Mouse (Mus musculus): ENCODE results near the gene Slc37a2. TPM values are rescaled to one million over a fixed set of nuclear protein-coding genes. Genes with fewer than 3 reads are reported as not detected.

Gene Slc37a2
- polyA plus RNA-seq, 1 experiment: 2.6 TPM

DNA sequence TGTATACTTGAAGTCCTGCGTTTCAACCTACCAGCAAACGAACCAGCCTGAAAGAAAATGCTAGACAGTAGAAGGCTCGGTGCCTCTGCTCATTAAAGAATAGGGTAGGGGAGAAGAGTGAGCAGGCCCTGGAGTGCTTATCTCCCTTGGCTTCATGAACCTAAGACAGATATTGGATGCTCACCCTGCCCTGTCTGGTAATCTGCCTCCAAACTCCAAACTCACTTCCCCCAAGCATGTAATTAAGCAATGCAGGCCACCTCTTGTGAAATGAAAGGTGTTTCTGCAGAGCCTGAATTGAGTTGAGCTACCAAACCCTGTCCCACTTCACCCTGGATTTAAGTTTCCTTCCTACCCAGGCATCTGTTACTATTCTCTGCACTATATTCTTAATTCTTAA lies 12.8 kb downstream of the Slc37a2 start:
- WGBS: 94% methylated on average over 3 of the region's 3 CpGs
- no peaks in the 10 kb centered on the region for H3K36me3 ChIP-seq (ENCODE audit: control insufficient read depth, insufficient read depth, low read length)
- H3K4me3 ChIP-seq (ENCODE audit: insufficient read depth, low read depth, low read length): no peak overlapping the region
- DNase-seq: no peak
- no peak overlapping the region for H3K27ac ChIP-seq (ENCODE audit: insufficient read depth, low read depth, low read length)
- TF ChIP-seq POLR2A (IDR thresholded peaks at IDR 0.05; ENCODE audit: low read depth, low read length): no peak
- TF ChIP-seq CTCF (conservative IDR thresholded peaks at IDR 0.05; ENCODE audit: insufficient read depth, insufficient read length, low read depth, low read length): no peak
- H3K4me1 ChIP-seq (ENCODE audit: control insufficient read depth, insufficient read depth, low read length): no peaks in the 10 kb centered on the region
- no peaks in the 10 kb centered on the region for H3K27me3 ChIP-seq (replicated peaks; ENCODE audit: control insufficient read depth, insufficient read depth, low read length)

DNA sequence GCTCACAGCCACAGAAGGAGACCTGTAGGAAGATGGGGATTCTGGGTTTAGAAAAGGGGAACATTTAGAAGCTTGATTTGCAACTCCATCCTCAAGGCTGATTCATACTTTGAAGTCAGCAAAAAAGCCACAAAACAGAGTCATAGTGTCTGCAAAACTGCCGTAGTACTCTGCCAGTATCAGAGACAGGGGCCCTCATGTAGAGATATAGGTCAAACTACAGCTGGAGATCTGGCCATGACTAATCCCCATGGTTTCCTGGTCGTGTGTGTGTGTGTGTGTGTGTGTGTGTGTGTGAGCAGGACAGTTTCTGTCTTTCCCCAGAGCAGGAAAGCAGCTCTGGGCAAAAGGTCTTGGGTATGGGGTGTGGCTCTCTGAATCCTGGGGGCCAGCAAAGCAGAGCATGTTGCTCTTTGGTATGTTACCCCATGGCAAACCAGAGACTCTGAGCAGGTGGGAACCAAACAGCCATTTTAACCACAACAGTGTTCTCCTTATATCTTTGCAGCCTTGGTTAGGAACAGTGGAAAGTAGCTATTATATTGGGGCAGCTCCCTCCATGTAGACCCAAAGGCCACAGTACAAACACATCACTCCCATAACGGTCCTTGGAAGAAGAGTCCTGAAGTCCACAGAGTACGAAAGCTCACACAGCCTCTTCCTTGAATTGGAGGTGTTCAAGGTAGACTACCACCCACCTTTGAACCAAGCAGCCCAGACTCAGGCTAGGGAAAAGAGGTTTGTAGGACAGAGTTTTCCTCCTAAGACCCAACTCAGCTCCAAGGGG lies 19.4 kb downstream of the Slc37a2 start:
- DNase-seq: no peak
- TF ChIP-seq CTCF (conservative IDR thresholded peaks at IDR 0.05; ENCODE audit: insufficient read depth, insufficient read length, low read depth, low read length) (no peak), POLR2A (IDR thresholded peaks at IDR 0.05; ENCODE audit: low read depth, low read length) (no peak)
- Histone ChIP-seq H3K4me3 (ENCODE audit: insufficient read depth, low read depth, low read length) (no peak overlapping the region), H3K36me3 (ENCODE audit: control insufficient read depth, insufficient read depth, low read length) (no peaks in the 10 kb centered on the region), H3K27ac (ENCODE audit: insufficient read depth, low read depth, low read length) (no peak overlapping the region), H3K4me1 (ENCODE audit: control insufficient read depth, insufficient read depth, low read length) (no peaks in the 10 kb centered on the region), H3K27me3 (replicated peaks; ENCODE audit: control insufficient read depth, insufficient read depth, low read length) (no peaks in the 10 kb centered on the region)
- 68% methylated on average over 4 of the region's 4 CpGs for WGBS

DNA sequence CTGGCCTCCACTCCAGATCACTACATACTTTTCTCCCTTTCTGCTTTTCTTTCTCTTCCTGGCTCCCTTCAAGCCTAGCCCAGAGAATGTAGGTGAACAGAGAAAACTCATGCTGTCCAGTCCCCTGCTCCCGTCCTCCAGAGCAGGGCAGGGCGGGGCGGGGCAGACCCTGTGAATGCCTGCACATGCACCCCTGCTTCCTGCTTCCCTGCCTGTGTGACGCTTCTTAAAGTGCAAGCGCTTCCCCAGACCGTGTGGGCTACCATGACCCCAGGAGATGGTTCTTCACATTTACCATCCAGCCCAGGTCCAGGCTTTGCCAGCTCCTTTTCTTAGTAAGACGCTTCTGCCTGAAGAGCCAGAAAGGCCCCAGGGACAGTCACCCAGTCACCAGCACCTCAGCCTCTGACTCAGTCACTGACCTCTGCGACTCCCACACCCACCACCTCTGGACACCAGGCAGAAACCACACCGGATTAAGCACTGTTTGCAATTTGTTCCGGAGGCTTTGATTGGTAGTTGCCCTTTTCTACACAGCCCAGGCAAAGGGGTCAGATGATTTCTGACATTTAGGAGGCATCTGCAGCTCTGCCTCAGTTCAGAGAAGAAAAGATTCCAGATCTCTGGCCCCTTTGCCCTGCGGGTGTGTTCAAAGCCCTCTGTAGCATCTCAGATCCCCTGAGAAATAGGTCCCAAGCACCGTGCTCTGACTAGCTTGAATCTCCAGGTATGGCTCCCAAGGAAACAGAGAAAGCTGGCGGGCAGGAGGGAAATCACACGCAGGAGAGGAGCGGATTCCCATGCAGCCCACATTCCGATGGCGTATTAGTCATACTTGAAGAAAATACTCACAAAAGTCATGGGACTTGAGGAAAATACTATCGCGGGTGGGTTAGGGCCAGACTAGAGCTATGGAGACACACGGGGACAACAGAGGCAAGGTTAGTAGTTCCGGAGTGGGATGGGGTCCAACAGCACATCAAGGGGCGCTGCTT lies 23.0 kb downstream of the Slc37a2 start:
- Histone ChIP-seq H3K27ac (ENCODE audit: insufficient read depth, low read depth, low read length) (no peak overlapping the region), H3K4me1 (ENCODE audit: control insufficient read depth, insufficient read depth, low read length) (no peaks in the 10 kb centered on the region), H3K27me3 (replicated peaks; ENCODE audit: control insufficient read depth, insufficient read depth, low read length) (no peaks in the 10 kb centered on the region), H3K4me3 (ENCODE audit: insufficient read depth, low read depth, low read length) (no peak overlapping the region), H3K36me3 (ENCODE audit: control insufficient read depth, insufficient read depth, low read length) (no peaks in the 10 kb centered on the region)
- no peak for TF ChIP-seq CTCF (conservative IDR thresholded peaks at IDR 0.05; ENCODE audit: insufficient read depth, insufficient read length, low read depth, low read length)
- no peak for TF ChIP-seq POLR2A (IDR thresholded peaks at IDR 0.05; ENCODE audit: low read depth, low read length)
- no peak for DNase-seq
- 81% methylated on average over 22 of the region's 22 CpGs for WGBS

DNA sequence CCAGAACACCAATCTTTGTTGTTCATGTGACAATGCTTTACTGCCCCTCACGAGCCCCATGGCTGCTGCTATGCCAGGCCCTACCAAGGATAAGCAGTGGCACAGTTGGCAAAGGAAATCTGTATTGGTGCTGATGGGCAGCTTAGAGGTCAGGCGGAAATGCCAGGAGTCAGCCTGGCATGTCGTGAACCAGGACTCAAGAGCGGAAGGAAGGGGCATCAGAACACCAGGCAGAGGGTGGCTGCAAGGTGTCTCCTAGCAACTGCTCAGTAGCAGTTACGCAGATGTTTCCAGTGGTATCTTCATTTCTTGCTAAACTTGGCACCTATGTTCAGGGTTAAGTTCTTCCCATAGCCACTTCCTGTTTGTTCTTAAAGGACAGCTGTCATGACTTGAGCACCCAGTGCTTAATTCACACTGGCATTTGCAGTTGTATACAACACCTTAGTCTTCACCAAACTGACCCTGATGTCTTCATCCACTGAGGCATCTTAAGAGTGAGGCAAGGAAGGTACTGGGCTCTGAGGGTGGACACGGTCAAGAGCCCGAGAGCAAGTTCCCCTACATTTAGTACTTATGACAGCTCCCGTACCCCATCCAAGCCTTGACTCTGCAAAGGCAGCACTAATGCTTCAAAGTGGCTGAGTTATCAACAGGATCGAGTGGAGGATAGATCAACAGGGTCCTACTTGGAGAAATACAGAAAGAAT lies 24.9 kb downstream of the Slc37a2 start:
- H3K4me3 ChIP-seq (ENCODE audit: insufficient read depth, low read depth, low read length): no peak overlapping the region
- TF ChIP-seq CTCF (conservative IDR thresholded peaks at IDR 0.05; ENCODE audit: insufficient read depth, insufficient read length, low read depth, low read length) (no peak), POLR2A (IDR thresholded peaks at IDR 0.05; ENCODE audit: low read depth, low read length) (no peak)
- H3K27me3 ChIP-seq (replicated peaks; ENCODE audit: control insufficient read depth, insufficient read depth, low read length): no peaks in the 10 kb centered on the region
- 92% methylated on average over 9 of the region's 9 CpGs for WGBS
- no peaks in the 10 kb centered on the region for H3K4me1 ChIP-seq (ENCODE audit: control insufficient read depth, insufficient read depth, low read length)
- DNase-seq: no peak
- H3K36me3 ChIP-seq (ENCODE audit: control insufficient read depth, insufficient read depth, low read length): no peaks in the 10 kb centered on the region
- no peak overlapping the region for H3K27ac ChIP-seq (ENCODE audit: insufficient read depth, low read depth, low read length)

DNA sequence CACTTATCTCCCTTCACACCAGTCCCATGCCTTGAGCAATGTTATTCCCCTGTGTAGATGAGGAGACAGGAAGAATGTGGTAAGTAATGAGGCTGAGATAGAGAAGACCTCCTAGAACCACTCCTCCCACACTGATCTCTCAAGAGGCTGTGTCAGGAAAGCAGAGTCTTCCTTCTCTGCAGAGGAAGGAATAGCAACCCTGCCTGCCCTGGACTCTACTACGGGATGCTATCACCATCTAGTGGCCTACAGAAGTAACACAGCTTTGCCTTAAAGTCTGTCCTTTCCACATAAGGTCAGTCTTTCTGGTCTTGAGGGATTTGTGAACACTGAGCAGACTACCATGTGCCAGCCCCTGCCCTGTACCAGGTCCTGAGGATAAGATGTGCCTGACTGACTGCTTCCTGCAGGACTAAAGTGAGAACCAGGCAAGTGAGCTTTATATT lies 25.6 kb downstream of the Slc37a2 start:
- H3K36me3 ChIP-seq (ENCODE audit: control insufficient read depth, insufficient read depth, low read length): no peaks in the 10 kb centered on the region
- WGBS: 0% methylated on average over 1 of the region's 1 CpGs
- peak; percentile 72 for DNase-seq
- H3K27me3 ChIP-seq (replicated peaks; ENCODE audit: control insufficient read depth, insufficient read depth, low read length): no peaks in the 10 kb centered on the region
- TF ChIP-seq CTCF (conservative IDR thresholded peaks at IDR 0.05; ENCODE audit: insufficient read depth, insufficient read length, low read depth, low read length): peak; percentile 96
- no peak for TF ChIP-seq POLR2A (IDR thresholded peaks at IDR 0.05; ENCODE audit: low read depth, low read length)
- H3K27ac ChIP-seq (ENCODE audit: insufficient read depth, low read depth, low read length): no peak overlapping the region
- H3K4me1 ChIP-seq (ENCODE audit: control insufficient read depth, insufficient read depth, low read length): no peaks in the 10 kb centered on the region
- H3K4me3 ChIP-seq (ENCODE audit: insufficient read depth, low read depth, low read length): no peak overlapping the region

DNA sequence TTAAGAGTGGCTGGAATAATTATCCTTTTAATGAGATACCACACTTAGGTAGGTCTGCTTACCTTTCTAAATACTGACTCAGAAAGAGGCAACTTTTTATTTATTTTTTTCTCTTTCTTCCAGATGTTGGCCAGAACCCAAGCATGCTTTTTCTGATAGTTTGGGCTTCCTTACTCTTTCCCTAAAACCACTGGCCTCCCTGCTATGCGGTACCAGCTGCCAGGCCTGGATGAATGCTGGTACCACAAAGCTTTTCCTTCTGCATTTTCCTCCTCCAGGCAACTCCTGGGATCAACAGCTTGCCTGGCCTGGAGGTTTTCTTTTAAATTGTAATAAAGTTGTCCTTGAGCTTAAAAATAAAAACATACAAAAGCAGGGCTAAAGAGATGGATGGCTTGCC lies 30.0 kb downstream of the Slc37a2 start:
- H3K27me3 ChIP-seq (replicated peaks; ENCODE audit: control insufficient read depth, insufficient read depth, low read length): no peaks in the 10 kb centered on the region
- H3K4me1 ChIP-seq (ENCODE audit: control insufficient read depth, insufficient read depth, low read length): no peaks in the 10 kb centered on the region
- no peak overlapping the region for H3K27ac ChIP-seq (ENCODE audit: insufficient read depth, low read depth, low read length)
- H3K4me3 ChIP-seq (ENCODE audit: insufficient read depth, low read depth, low read length): no peak overlapping the region
- no peaks in the 10 kb centered on the region for H3K36me3 ChIP-seq (ENCODE audit: control insufficient read depth, insufficient read depth, low read length)
- DNase-seq: no peak
- no peak for TF ChIP-seq POLR2A (IDR thresholded peaks at IDR 0.05; ENCODE audit: low read depth, low read length)
- no peak for TF ChIP-seq CTCF (conservative IDR thresholded peaks at IDR 0.05; ENCODE audit: insufficient read depth, insufficient read length, low read depth, low read length)
- WGBS: 85% methylated on average over 1 of the region's 1 CpGs

Measured in kidney, adult 2 months (tissue).